Mouse (Mus musculus) midbrain, embryonic 10.5 days (tissue): Measurements from ENCODE around the gene Saal1. TPM values are rescaled to one million over a fixed set of nuclear protein-coding genes. Genes with fewer than 3 reads are reported as not detected.
"Not testable (repeated sequence)": the region's sequence is repeated elsewhere in the genome, so short reads cannot be mapped to it uniquely, and the experiment has no call there.

Experiments
- DNase-seq: peaks from one replicate; pipeline ENCODE4 v3.0.0-alpha.2; 2017; ENCODE audit warnings: low spot score
- H3K27ac ChIP-seq: fragments of 300-500 bp; sonication (generic); replicated peaks from 2 replicates; pipeline ENCODE4 v1.5.1; 2016; ENCODE audit warnings: mild to moderate bottlenecking
- H3K27me3 ChIP-seq: fragments of 300-500 bp; sonication (generic); 2 replicates; pipeline ENCODE4 v1.6.1; 2016; ENCODE audit warnings: low read depth, mild to moderate bottlenecking; ENCODE audit not compliant: poor library complexity, severe bottlenecking
- H3K36me3 ChIP-seq: fragments of 300-500 bp; sonication (generic); 2 replicates; pipeline ENCODE4 v1.6.1; 2016; ENCODE audit warnings: mild to moderate bottlenecking, moderate library complexity
- H3K4me1 ChIP-seq: fragments of 300-500 bp; sonication (generic); 2 replicates; pipeline ENCODE4 v1.6.1; 2016
- H3K4me3 ChIP-seq: fragments of 300-500 bp; sonication (generic); 2 replicates; pipeline ENCODE4 v1.5.1; 2016; ENCODE audit warnings: mild to moderate bottlenecking, moderate library complexity
- H3K9me3 ChIP-seq: fragments of 300-500 bp; sonication (generic); replicated peaks from 2 replicates; pipeline ENCODE4 v1.6.1; 2016; ENCODE audit warnings: mild to moderate bottlenecking
- WGBS: fragments of 180-500 bp; shearing (Covaris S2); methylation state at CpG from one replicate; pipeline ENCODE4 v1.1.7; 2016; 5-methylcytosine and 5-hydroxymethylcytosine counted together
- polyA plus RNA-seq: library from polyadenylated mRNA; unstranded; fragments of >200 nt; fragmentation: Nextera tagmentation; extraction: Ambion mirVana; gene quantifications from 2 replicates; pipeline ENCODE4 v1.2.1, GENCODE M21; 2016

Gene Saal1
- polyA plus RNA-seq, 1 experiment from 2014 or later = 46.6 TPM

GRCm38 (mm10) chr7:46723354-46723753 lies 12.9 kb upstream of the Saal1 start:
- Histone ChIP-seq H3K4me1 (no peaks in the 10 kb centered on the region), H3K36me3 (no peaks in the 10 kb centered on the region), H3K9me3 (no peaks in the 10 kb centered on the region), H3K27me3 (0 out of 2 replicates have a peak, but pooled peaks cover 7% of the 10 kb centered on the region), H3K27ac (no peak overlapping the region), H3K4me3 (no peak overlapping the region)
- 97% methylated on average over 6 of the region's 6 CpGs for WGBS
- no peak for DNase-seq

GRCm38 (mm10) chr7:46720460-46720859 lies 10.0 kb upstream of the Saal1 start:
- whole genome bisulfite sequencing = 81% methylated on average over 9 of the region's 9 CpGs

DNA sequence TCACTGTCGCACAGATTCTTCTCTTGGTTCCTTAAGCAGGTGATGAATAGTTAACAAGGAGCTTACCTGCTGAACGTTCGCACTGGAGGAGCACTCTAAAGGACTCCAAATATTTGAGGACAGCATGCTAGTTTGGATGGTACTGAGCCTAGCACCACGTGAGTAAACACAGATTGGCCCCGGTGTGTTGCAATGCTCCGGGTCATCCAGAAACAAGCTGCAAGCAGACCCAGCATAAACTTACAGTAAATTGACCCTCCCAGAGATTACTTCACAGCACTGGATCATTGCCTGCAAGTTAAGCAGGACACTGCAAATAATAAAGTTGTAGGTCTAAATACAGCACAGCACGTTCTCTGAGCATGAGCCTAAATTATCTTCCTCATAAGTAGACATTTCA lies 9.0 kb upstream of the Saal1 start:
- Histone ChIP-seq H3K9me3 (no peaks in the 10 kb centered on the region), H3K4me1 (no peaks in the 10 kb centered on the region), H3K36me3 (no peaks in the 10 kb centered on the region), H3K4me3 (no peak overlapping the region), H3K27ac (no peak overlapping the region), H3K27me3 (0 out of 2 replicates have a peak, but pooled peaks cover 7% of the 10 kb centered on the region)
- no peak for DNase-seq
- WGBS = 88% methylated on average over 7 of the region's 7 CpGs

More at GRCm38 (mm10) chr7:46720460-46720859, 10.0 kb upstream of the Saal1 start:
- no peak for DNase-seq
- Histone ChIP-seq H3K4me3 (no peak overlapping the region), H3K36me3 (no peaks in the 10 kb centered on the region), H3K4me1 (no peaks in the 10 kb centered on the region), H3K27me3 (0 out of 2 replicates have a peak, but pooled peaks cover 7% of the 10 kb centered on the region), H3K27ac (no peak overlapping the region), H3K9me3 (no peaks in the 10 kb centered on the region)

- no peak overlapping the region for H3K27ac ChIP-seq
- no peaks in the 10 kb centered on the region for H3K36me3 ChIP-seq
- 0 out of 2 replicates have a peak, but pooled peaks cover 7% of the 10 kb centered on the region for H3K27me3 ChIP-seq
- WGBS = 86% methylated on average over 7 of the region's 7 CpGs
- no peaks in the 10 kb centered on the region for H3K9me3 ChIP-seq
- no peak overlapping the region for H3K4me3 ChIP-seq
- DNase-seq = no peak
- no peaks in the 10 kb centered on the region for H3K4me1 ChIP-seq
Measured at GRCm38 (mm10) chr7:46718591-46719270, 8.3 kb upstream of the Saal1 start.

DNA sequence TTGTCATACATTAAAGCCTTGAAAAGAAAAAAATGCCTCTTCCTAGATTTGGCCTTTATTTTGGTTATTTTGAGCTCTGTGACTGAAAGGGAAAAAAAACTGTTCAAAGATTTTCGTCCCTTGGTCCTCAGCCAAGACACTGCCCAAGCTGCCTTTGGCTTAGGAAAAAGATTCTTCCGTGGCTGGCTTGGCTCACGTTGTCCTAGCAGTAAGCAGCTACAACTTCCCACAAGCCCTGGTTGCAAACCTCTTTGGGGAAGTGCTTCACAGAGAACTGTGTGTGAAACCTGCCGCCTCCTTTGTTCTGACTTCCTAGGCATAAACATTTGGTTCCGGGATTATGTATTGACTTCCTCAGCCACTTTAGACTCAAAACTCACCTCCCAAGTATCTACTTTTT lies 6.4 kb upstream of the Saal1 start:
- H3K4me3 ChIP-seq = no peak overlapping the region
- 0 out of 2 replicates have a peak, but pooled peaks cover 7% of the 10 kb centered on the region for H3K27me3 ChIP-seq
- DNase-seq = no peak
- H3K9me3 ChIP-seq = no peaks in the 10 kb centered on the region
- no peaks in the 10 kb centered on the region for H3K4me1 ChIP-seq
- 74% methylated on average over 5 of the region's 5 CpGs for WGBS
- H3K27ac ChIP-seq = no peak overlapping the region
- no peaks in the 10 kb centered on the region for H3K36me3 ChIP-seq

GRCm38 (mm10) chr7:46715600-46715999 lies 5.1 kb upstream of the Saal1 start, which contains the start of gene Saa3:
Saa3 (minus strand) TSS chr7:46715700.
- WGBS = 90% methylated on average over 5 of the region's 5 CpGs
- H3K27me3 ChIP-seq = 0 out of 2 replicates have a peak, but pooled peaks cover 7% of the 10 kb centered on the region

DNA sequence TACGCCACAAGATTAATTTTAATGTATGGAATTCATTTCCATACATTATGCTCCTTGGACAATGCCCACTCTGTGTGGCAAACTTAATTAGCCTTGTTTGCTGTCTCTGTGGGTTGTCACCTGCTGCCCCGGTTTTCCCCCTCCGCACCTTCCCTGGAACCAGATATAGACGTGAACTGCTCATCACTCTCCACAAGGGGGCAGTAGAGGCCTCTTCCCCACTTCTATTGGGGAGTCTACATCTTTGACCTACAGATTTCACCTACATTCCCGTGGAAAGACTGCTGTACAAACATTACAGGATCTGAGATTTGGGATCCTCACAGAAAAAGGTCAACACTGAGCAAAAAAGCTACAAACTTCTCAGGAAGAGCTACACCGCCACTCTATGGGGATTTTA lies 4.0 kb upstream of the Saal1 start:
- no peaks in the 10 kb centered on the region for H3K36me3 ChIP-seq
- no peaks in the 10 kb centered on the region for H3K27me3 ChIP-seq
- H3K4me3 ChIP-seq = no peak overlapping the region
- H3K4me1 ChIP-seq = peaks cover 3% of the 10 kb centered on the region
- H3K9me3 ChIP-seq = no peaks in the 10 kb centered on the region
- no peak overlapping the region for H3K27ac ChIP-seq
- 36% methylated on average over 6 of the region's 6 CpGs for WGBS
- peak; percentile 46 for DNase-seq

More at GRCm38 (mm10) chr7:46715600-46715999, 5.1 kb upstream of the Saal1 start, which contains the start of gene Saa3:
- no peaks in the 10 kb centered on the region for H3K36me3 ChIP-seq
- no peak within 1 kb of the TSS for H3K27ac ChIP-seq
- no peak for DNase-seq
- no peaks in the 10 kb centered on the region for H3K4me1 ChIP-seq
- H3K9me3 ChIP-seq = no peaks in the 10 kb centered on the region
- H3K4me3 ChIP-seq = no peak within 1 kb of the TSS

DNA sequence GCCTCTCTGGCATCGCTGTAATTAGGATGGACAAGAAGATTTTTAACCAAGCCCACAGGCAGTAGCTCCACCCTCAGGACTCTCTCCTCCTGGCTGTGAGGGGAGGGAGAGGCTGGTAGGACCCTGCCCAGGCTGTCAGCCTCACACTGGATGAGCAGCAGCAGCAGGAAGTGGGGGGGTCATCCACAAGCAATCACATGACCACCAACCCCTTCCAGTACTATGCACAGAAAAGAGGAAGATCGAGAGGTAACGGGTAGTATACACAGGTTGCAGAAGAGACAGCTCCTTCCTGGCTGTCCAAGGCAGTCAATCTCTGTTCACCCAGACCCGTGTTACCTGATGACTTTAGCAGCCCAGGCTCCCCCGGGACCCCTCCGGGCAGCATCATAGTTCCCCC lies 1.8 kb upstream of the Saal1 start:
- no peaks in the 10 kb centered on the region for H3K9me3 ChIP-seq
- DNase-seq = no peak
- no peak overlapping the region for H3K4me3 ChIP-seq
- H3K4me1 ChIP-seq = peaks cover 9% of the 10 kb centered on the region
- H3K27me3 ChIP-seq = no peaks in the 10 kb centered on the region
- WGBS = 81% methylated on average over 6 of the region's 6 CpGs
- H3K36me3 ChIP-seq = peaks cover 17% of the 10 kb centered on the region
- no peak overlapping the region for H3K27ac ChIP-seq

GRCm38 (mm10) chr7:46700521-46701025 lies 9.9 kb downstream of the Saal1 start:
- Histone ChIP-seq H3K36me3 (peaks cover 100% of the 10 kb centered on the region), H3K4me1 (no peaks in the 10 kb centered on the region), H3K27ac (no peak overlapping the region), H3K27me3 (no peaks in the 10 kb centered on the region), H3K4me3 (no peak overlapping the region), H3K9me3 (no peaks in the 10 kb centered on the region)
- WGBS = 97% methylated on average over 6 of the region's 6 CpGs
- no peak for DNase-seq

GRCm38 (mm10) chr7:46696754-46697153 lies 13.7 kb downstream of the Saal1 start:
- WGBS = 85% methylated on average over 1 of the region's 1 CpGs
- Histone ChIP-seq H3K27ac (no peak overlapping the region), H3K36me3 (peaks cover 95% of the 10 kb centered on the region), H3K9me3 (no peaks in the 10 kb centered on the region), H3K27me3 (no peaks in the 10 kb centered on the region), H3K4me3 (no peak overlapping the region), H3K4me1 (no peaks in the 10 kb centered on the region)
- DNase-seq = no peak

DNA sequence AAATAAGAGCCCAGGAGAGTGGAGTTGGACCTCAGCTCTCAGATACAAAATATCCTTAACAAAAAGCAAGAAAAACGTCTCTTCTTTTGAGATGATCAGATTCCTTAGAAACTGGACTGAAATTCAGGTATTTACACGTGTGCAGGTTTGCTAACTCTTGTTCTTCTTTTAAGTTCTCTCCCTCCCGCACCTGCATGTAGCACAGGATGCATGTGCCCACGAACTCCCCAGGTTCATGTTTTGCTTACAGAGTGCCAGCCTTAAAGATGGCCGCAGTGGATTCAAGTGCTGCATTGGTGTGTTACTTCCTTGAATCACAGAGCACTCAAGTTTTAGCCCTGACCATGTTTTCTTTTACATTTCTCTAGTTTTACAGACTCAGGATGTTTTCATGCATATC lies 23.7 kb downstream of the Saal1 start:
- Histone ChIP-seq H3K4me3 (no peak overlapping the region), H3K27ac (no peak overlapping the region), H3K4me1 (no peaks in the 10 kb centered on the region), H3K27me3 (no peaks in the 10 kb centered on the region), H3K36me3 (peaks cover 47% of the 10 kb centered on the region), H3K9me3 (no peaks in the 10 kb centered on the region)
- DNase-seq = no peak
- WGBS = 88% methylated on average over 5 of the region's 5 CpGs

DNA sequence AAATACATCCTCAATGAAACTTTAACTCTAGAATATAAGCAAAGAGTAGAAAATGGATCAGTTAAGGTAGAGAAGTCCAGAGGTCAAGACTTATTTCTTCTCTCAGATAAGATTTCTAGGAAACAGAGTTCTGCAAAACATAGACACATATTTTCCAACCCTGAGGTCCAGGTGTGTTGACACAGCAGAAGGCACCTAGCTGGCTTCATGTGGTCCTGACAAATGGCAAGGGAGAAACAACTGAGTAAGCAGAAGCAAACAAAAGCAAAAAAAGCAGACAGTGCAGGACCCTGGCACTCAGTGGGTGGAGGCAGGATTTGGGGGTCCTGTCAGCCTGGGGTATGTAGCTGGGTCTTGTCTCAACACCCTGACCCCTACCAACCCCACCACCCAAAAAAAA lies 29.7 kb downstream of the Saal1 start:
- DNase-seq = no peak
- no peaks in the 10 kb centered on the region for H3K27me3 ChIP-seq
- H3K4me3 ChIP-seq = no peak overlapping the region
- H3K27ac ChIP-seq = no peak overlapping the region
- no peaks in the 10 kb centered on the region for H3K9me3 ChIP-seq
- no peaks in the 10 kb centered on the region for H3K36me3 ChIP-seq
- H3K4me1 ChIP-seq = peaks cover 6% of the 10 kb centered on the region; the same call in 1 of the 2 replicates

DNA sequence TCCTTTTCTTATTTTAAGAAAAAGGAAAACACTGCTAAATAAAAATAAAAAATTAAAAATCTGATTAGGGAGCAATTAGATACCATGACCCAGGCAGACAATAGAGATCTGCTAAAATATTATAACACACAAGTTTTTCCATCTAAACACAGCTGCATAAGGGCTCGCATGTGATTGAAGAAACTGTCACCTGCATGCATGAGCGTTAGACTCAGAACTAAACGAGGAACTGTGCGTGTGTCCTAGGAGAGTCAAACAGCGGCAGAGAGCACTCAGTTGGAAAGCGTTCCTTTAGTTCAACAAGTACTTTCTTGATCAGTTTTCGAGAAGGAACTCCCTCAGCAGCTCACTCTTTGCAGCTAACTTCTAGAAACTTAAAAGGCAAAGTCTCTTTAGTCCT lies 31.4 kb downstream of the Saal1 start:
- H3K4me1 ChIP-seq, DNase-seq, H3K27me3 ChIP-seq, H3K9me3 ChIP-seq, H3K27ac ChIP-seq, H3K36me3 ChIP-seq, H3K4me3 ChIP-seq: not testable (repeated sequence)
- 90% methylated on average over 7 of the region's 7 CpGs for WGBS
